Mouse (Mus musculus): ENCODE measurements at regions not wholly inside any gene's neighbourhood (a gene's known extent, or its start where the extent isn't known, plus 50 kb on each side); places are given as distances from the start of the nearest gene placed in this dataset.

GRCm38 (mm10) chr16:30796103-30796502 is 196.6 kb downstream of the Fam43a start:
- intact Hi-C loops (cut with DNase I), result loop anchor here (2.0 to 5.0 kb wide), 3 partner anchors 25 to 181 kb away; no protein-coding TSS in a partner anchor
- peak overlapping the region; percentile 72 for H3K27ac ChIP-seq
- DNase-seq, result no peak

GRCm38 (mm10) chr16:30797006-30797405 is 197.5 kb downstream of the Fam43a start:
- no peaks in the 10 kb centered on the region for H3K79me2 ChIP-seq (replicated peaks; ENCODE audit: control insufficient read depth, insufficient read depth, low read length)
- peak in 1 of 2 experiments; percentile 17 for DNase-seq
- H3K27ac ChIP-seq, result peak overlapping the region; percentile 72
- peaks cover 44% of the 10 kb centered on the region for H3K4me1 ChIP-seq (ENCODE audit: control insufficient read depth, insufficient read depth, low read length)
- H3K4me3 ChIP-seq, result no peak overlapping the region
- no peak overlapping the region for H3K9ac ChIP-seq (ENCODE audit: low read depth, low read length)
- WGBS, result 85% methylated on average over 3 of the region's 3 CpGs
- peaks cover 9% of the 10 kb centered on the region; the same call in 1 of the 2 replicates for H3K36me3 ChIP-seq (ENCODE audit: control insufficient read depth, insufficient read depth, low read length)
- H3K27me3 ChIP-seq (ENCODE audit: control insufficient read depth, insufficient read depth, low read length), result no peaks in the 10 kb centered on the region
- TF ChIP-seq EP300 (IDR thresholded peaks at IDR 0.05; ENCODE audit: insufficient read depth, low read depth, low read length) (no peak), POLR2A (IDR thresholded peaks at IDR 0.05; ENCODE audit: insufficient read depth, low read depth, low read length) (no peak), CTCF (IDR thresholded peaks at IDR 0.05) (no peak)
- intact Hi-C loops (cut with DNase I), result loop anchor here (2.0 to 5.0 kb wide), 3 partner anchors 24 to 180 kb away; no protein-coding TSS in a partner anchor

More at GRCm38 (mm10) chr16:30796103-30796502, 196.6 kb downstream of the Fam43a start:
- Histone ChIP-seq H3K27me3 (ENCODE audit: control insufficient read depth, insufficient read depth, low read length) (no peaks in the 10 kb centered on the region), H3K36me3 (ENCODE audit: control insufficient read depth, insufficient read depth, low read length) (peaks cover 11% of the 10 kb centered on the region; the same call in 1 of the 2 replicates), H3K9ac (ENCODE audit: low read depth, low read length) (no peak overlapping the region), H3K79me2 (replicated peaks; ENCODE audit: control insufficient read depth, insufficient read depth, low read length) (no peaks in the 10 kb centered on the region), H3K4me1 (ENCODE audit: control insufficient read depth, insufficient read depth, low read length) (peaks cover 50% of the 10 kb centered on the region), H3K4me3 (no peak overlapping the region)
- 84% methylated on average over 6 of the region's 6 CpGs for WGBS
- TF ChIP-seq CTCF (IDR thresholded peaks at IDR 0.05), result no peak

GRCm38 (mm10) chr16:30797973-30798471 is 198.5 kb downstream of the Fam43a start:
- intact Hi-C loops (cut with DNase I), result loop anchor here (2.0 to 5.0 kb wide), 3 partner anchors 23 to 179 kb away; no protein-coding TSS in a partner anchor
- TF ChIP-seq CTCF (IDR thresholded peaks at IDR 0.05) (no peak), EP300 (IDR thresholded peaks at IDR 0.05; ENCODE audit: insufficient read depth, low read depth, low read length) (no peak), POLR2A (IDR thresholded peaks at IDR 0.05; ENCODE audit: insufficient read depth, low read depth, low read length) (no peak)

GRCm38 (mm10) chr16:30798536-30798935 is 199.0 kb downstream of the Fam43a start:
- intact Hi-C loops (cut with DNase I), result loop anchor here (5.0 kb wide), 2 partner anchors 134 to 179 kb away; no protein-coding TSS in a partner anchor
- Histone ChIP-seq H3K4me1 (ENCODE audit: control insufficient read depth, insufficient read depth, low read length) (peaks cover 31% of the 10 kb centered on the region), H3K79me2 (replicated peaks; ENCODE audit: control insufficient read depth, insufficient read depth, low read length) (no peaks in the 10 kb centered on the region), H3K9ac (ENCODE audit: low read depth, low read length) (no peak overlapping the region), H3K27me3 (ENCODE audit: control insufficient read depth, insufficient read depth, low read length) (no peaks in the 10 kb centered on the region), H3K27ac (no peak overlapping the region), H3K4me3 (no peak overlapping the region), H3K36me3 (ENCODE audit: control insufficient read depth, insufficient read depth, low read length) (peaks cover 6% of the 10 kb centered on the region; the same call in 1 of the 2 replicates)
- DNase-seq, result no peak
- WGBS, result 93% methylated on average over 1 of the region's 1 CpGs
- TF ChIP-seq CTCF (IDR thresholded peaks at IDR 0.05), result no peak
- no peak for TF ChIP-seq EP300 (IDR thresholded peaks at IDR 0.05; ENCODE audit: insufficient read depth, low read depth, low read length)
- no peak for TF ChIP-seq POLR2A (IDR thresholded peaks at IDR 0.05; ENCODE audit: insufficient read depth, low read depth, low read length)

More at GRCm38 (mm10) chr16:30797973-30798471, 198.5 kb downstream of the Fam43a start:
- peak in 1 of 2 experiments; percentile 15 for DNase-seq
- no peak overlapping the region for H3K4me3 ChIP-seq
- no peaks in the 10 kb centered on the region for H3K27me3 ChIP-seq (ENCODE audit: control insufficient read depth, insufficient read depth, low read length)
- no peak overlapping the region; the same call in 1 of the 2 replicates for H3K27ac ChIP-seq
- H3K79me2 ChIP-seq (replicated peaks; ENCODE audit: control insufficient read depth, insufficient read depth, low read length), result no peaks in the 10 kb centered on the region
- H3K9ac ChIP-seq (ENCODE audit: low read depth, low read length), result no peak overlapping the region
- peaks cover 35% of the 10 kb centered on the region for H3K4me1 ChIP-seq (ENCODE audit: control insufficient read depth, insufficient read depth, low read length)
- peaks cover 6% of the 10 kb centered on the region; the same call in 1 of the 2 replicates for H3K36me3 ChIP-seq (ENCODE audit: control insufficient read depth, insufficient read depth, low read length)
- 61% methylated on average over 7 of the region's 7 CpGs for WGBS

- intact Hi-C loops (cut with DNase I), result loop anchor here (5.0 kb wide), 2 partner anchors 132 to 177 kb away; no protein-coding TSS in a partner anchor
- Histone ChIP-seq H3K9ac (ENCODE audit: low read depth, low read length) (no peak overlapping the region), H3K27ac (peak overlapping the region; percentile 53), H3K79me2 (replicated peaks; ENCODE audit: control insufficient read depth, insufficient read depth, low read length) (no peaks in the 10 kb centered on the region), H3K4me1 (ENCODE audit: control insufficient read depth, insufficient read depth, low read length) (peaks cover 24% of the 10 kb centered on the region), H3K36me3 (ENCODE audit: control insufficient read depth, insufficient read depth, low read length) (peaks cover 6% of the 10 kb centered on the region; the same call in 1 of the 2 replicates), H3K27me3 (ENCODE audit: control insufficient read depth, insufficient read depth, low read length) (no peaks in the 10 kb centered on the region), H3K4me3 (no peak overlapping the region)
- WGBS, result 37% methylated on average over 12 of the region's 12 CpGs
- DNase-seq, result peak; percentile 32 to 53
- TF ChIP-seq POLR2A (IDR thresholded peaks at IDR 0.05; ENCODE audit: insufficient read depth, low read depth, low read length) (no peak; the same call in 1 of the 2 replicates), EP300 (IDR thresholded peaks at IDR 0.05; ENCODE audit: insufficient read depth, low read depth, low read length) (peak; percentile 35; the same call in 1 of the 2 replicates)
Observed at GRCm38 (mm10) chr16:30799699-30800483, 200.4 kb downstream of the Fam43a start.
